ENCODE assay signal across 8 mouse cellular contexts in the genomic region with DNA sequence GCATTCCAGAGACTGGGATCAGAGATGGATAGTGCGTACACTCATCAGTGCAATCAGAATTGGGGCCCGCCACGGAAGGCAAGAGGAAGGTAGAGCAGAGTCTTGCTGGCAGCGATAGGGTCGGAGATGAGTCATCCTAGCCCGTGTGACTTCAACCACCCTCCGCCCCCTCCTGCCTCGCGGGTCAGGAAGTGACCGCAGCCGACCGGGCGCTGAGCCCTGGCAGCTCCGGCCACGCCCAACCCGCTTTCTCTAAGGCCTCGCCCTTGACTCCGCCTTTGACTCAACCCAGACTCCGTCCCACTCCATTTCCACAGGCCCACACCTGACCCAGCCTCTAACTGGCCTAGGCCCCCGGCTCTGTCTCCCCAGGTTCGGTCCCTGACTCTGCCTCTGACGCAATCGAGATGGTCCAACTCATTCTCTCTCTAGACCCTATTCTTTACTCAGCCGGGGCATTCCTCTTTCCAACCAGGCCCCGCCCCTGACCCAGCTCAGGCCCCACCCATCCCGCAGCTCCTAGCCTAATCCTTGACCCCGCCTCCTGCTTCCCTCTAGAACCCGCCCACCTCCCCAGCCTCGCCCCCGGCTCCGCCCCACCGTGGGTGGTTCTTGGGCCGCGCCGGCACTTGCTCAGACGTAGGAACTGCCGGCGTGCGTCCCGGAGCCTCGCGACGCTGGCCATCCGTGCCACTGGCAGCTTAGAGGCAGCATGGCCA. TPM values are rescaled to one million over a fixed set of nuclear protein-coding genes. Genes with fewer than 3 reads are reported as not detected.
DNase-seq lines count a peak whose midpoint lies in the region; ATAC-seq and TF ChIP-seq lines count a peak whose summit lies in the region.

A gene (plus strand): TSS at position 608 of the 719 bp plus-strand sequence.

- TF ChIP-seq CTCF in G1E (IDR thresholded peaks at IDR 0.05; ENCODE audit: low read depth, low read length), result no peak
- no peak for TF ChIP-seq CTCF in layer of hippocampus, adult 2 months (conservative IDR thresholded peaks at IDR 0.05)
- no peak for TF ChIP-seq CTCF in lung, embryonic 14.5 days (IDR thresholded peaks at IDR 0.05; ENCODE audit: low read depth)
- no peak for TF ChIP-seq CTCF in olfactory bulb, adult 2 months (IDR thresholded peaks at IDR 0.05; ENCODE audit: insufficient read depth, low read depth, low read length)
- TF ChIP-seq CTCF in thymus, adult 2 months (IDR thresholded peaks at IDR 0.05; ENCODE audit: borderline replicate concordance, control insufficient read depth, extremely low read depth, insufficient read depth, low read length, poor library complexity), result peak; percentile 35; the same call in 1 of the 2 replicates

- peak within 1 kb of the TSS; percentile 92 for H3K4me3 ChIP-seq in G1E (ENCODE audit: low read depth, low read length)
- peak within 1 kb of the TSS; percentile 68 for H3K4me3 ChIP-seq in forebrain, embryonic 16.5 days (replicated peaks; ENCODE audit: low read length)
- peak within 1 kb of the TSS; percentile 85 for H3K4me3 ChIP-seq in layer of hippocampus, adult 2 months
- H3K4me3 ChIP-seq in lung, embryonic 14.5 days (ENCODE audit: low read depth, low read length), result peak within 1 kb of the TSS; percentile 67
- H3K4me3 ChIP-seq in olfactory bulb, adult 2 months (ENCODE audit: insufficient read depth, low read depth, low read length), result peak within 1 kb of the TSS; percentile 77
- peak within 1 kb of the TSS; percentile 57 for H3K4me3 ChIP-seq in thymus, adult 2 months (ENCODE audit: control insufficient read depth, insufficient read depth, low read length)

- no peaks in the 10 kb centered on the region for H3K27me3 ChIP-seq in G1E (ENCODE audit: insufficient read depth, low read length)
- H3K27me3 ChIP-seq in forebrain, embryonic 16.5 days (replicated peaks; ENCODE audit: control insufficient read depth, insufficient read depth, low read length), result no peaks in the 10 kb centered on the region
- H3K27me3 ChIP-seq in lung, embryonic 14.5 days (ENCODE audit: insufficient read depth, low read length), result no peaks in the 10 kb centered on the region
- no peaks in the 10 kb centered on the region for H3K27me3 ChIP-seq in thymus, adult 2 months (ENCODE audit: control insufficient read depth, insufficient read depth, low read length)

- H3K9ac ChIP-seq in forebrain, embryonic 16.5 days (replicated peaks; ENCODE audit: low read depth, low read length), result peak within 1 kb of the TSS; percentile 70
- peak within 1 kb of the TSS; percentile 75 for H3K9ac ChIP-seq in lung, embryonic 14.5 days

- TF ChIP-seq POLR2A in olfactory bulb, adult 2 months (IDR thresholded peaks at IDR 0.05; ENCODE audit: insufficient read depth, low read depth, low read length), result peak; percentile 85
- peak; percentile 89 for TF ChIP-seq POLR2A in thymus, adult 2 months (IDR thresholded peaks at IDR 0.05; ENCODE audit: control insufficient read depth, extremely low read depth, insufficient read depth, low read length, poor library complexity)

- ATAC-seq in G1E (ENCODE audit: extremely low read depth, insufficient number of reproducible peaks, low FRiP score, poor library complexity, severe bottlenecking), result peak; percentile 86
- peak; percentile 96 for ATAC-seq in forebrain, embryonic 16.5 days
- peak; percentile 96 for ATAC-seq in lung, embryonic 14.5 days (ENCODE audit: insufficient read depth)

- peak within 1 kb of the TSS; percentile 86 for H3K4me2 ChIP-seq in forebrain, embryonic 16.5 days (ENCODE audit: low read length)
- H3K4me2 ChIP-seq in lung, embryonic 14.5 days, result peak within 1 kb of the TSS; percentile 100

- peak within 1 kb of the TSS; percentile 17 for H3K27ac ChIP-seq in forebrain, embryonic 16.5 days (ENCODE audit: low read length)
- H3K27ac ChIP-seq in layer of hippocampus, adult 2 months, result peak within 1 kb of the TSS; percentile 91
- peak within 1 kb of the TSS; percentile 70 for H3K27ac ChIP-seq in lung, embryonic 14.5 days (ENCODE audit: low read depth)
- 0 out of 2 replicates have a peak within 1 kb of the TSS, but pooled peaks have one; percentile 2 for H3K27ac ChIP-seq in olfactory bulb, adult 2 months (ENCODE audit: insufficient read depth, low read depth, low read length)
- H3K27ac ChIP-seq in thymus, adult 2 months (ENCODE audit: control insufficient read depth, insufficient read depth, low read length), result peak within 1 kb of the TSS; percentile 31; the same call in 1 of the 2 replicates

- peaks cover 53% of the 10 kb centered on the region for H3K4me1 ChIP-seq in G1E (ENCODE audit: insufficient read depth, low read depth, low read length)
- H3K4me1 ChIP-seq in forebrain, embryonic 16.5 days (replicated peaks; ENCODE audit: control insufficient read depth, insufficient read depth, low read length), result peaks cover 29% of the 10 kb centered on the region
- H3K4me1 ChIP-seq in lung, embryonic 14.5 days (ENCODE audit: insufficient read depth), result peaks cover 8% of the 10 kb centered on the region; the same call in 1 of the 2 replicates
- peaks cover 14% of the 10 kb centered on the region for H3K4me1 ChIP-seq in olfactory bulb, adult 2 months (ENCODE audit: control insufficient read depth, insufficient read depth, low read length)
- H3K4me1 ChIP-seq in thymus, adult 2 months (replicated peaks; ENCODE audit: control insufficient read depth, insufficient read depth, low read length), result peaks cover 17% of the 10 kb centered on the region

- no peaks in the 10 kb centered on the region for H3K9me3 ChIP-seq in G1E (replicated peaks)
- no peaks in the 10 kb centered on the region for H3K9me3 ChIP-seq in forebrain, embryonic 16.5 days (ENCODE audit: control insufficient read depth, low read length)
- no peaks in the 10 kb centered on the region for H3K9me3 ChIP-seq in lung, embryonic 14.5 days (ENCODE audit: low read depth, low read length)

- peak; percentile 85 for DNase-seq in G1E (ENCODE audit: low spot score)
- peak; percentile 96 to 99 for DNase-seq in cerebellum, adult 18-20 months
- peak; percentile 95 to 99 for DNase-seq in heart, postnatal 36 days
- DNase-seq in layer of hippocampus, adult 2 months (ENCODE audit: low spot score in 2 of 2), result peak; percentile 94 to 95
- DNase-seq in lung, embryonic 14.5 days, result peak; percentile 97
- DNase-seq in thymus, adult 2 months, result peak; percentile 95

- under 1% methylated on average over 44 of the region's 44 CpGs for WGBS in forebrain, embryonic 16.5 days
- under 1% methylated on average over 44 of the region's 44 CpGs for WGBS in lung, embryonic 14.5 days
- 2% methylated on average over 44 of the region's 44 CpGs for WGBS in olfactory bulb, adult 2 months
- under 1% methylated on average over 44 of the region's 44 CpGs for WGBS in thymus, adult 2 months

- intact Hi-C loops in heart, postnatal 36 days (cut with DNase I), result loop anchor here (2.0 kb wide), 2 partner anchors 36 to 72 kb away; no protein-coding TSS in a partner anchor

- peaks cover 10% of the 10 kb centered on the region for H3K36me3 ChIP-seq in G1E (replicated peaks)
- H3K36me3 ChIP-seq in forebrain, embryonic 16.5 days (ENCODE audit: control insufficient read depth, insufficient read depth), result no peaks in the 10 kb centered on the region
- no peaks in the 10 kb centered on the region for H3K36me3 ChIP-seq in lung, embryonic 14.5 days (ENCODE audit: insufficient read depth)
- H3K36me3 ChIP-seq in thymus, adult 2 months (ENCODE audit: control insufficient read depth, insufficient read depth, low read length), result no peaks in the 10 kb centered on the region

RNA-seq across cellular contexts. Expression of the gene that starts here (rescaled TPM):
- total RNA-seq in G1E (2014; fragmentation: Nextera tagmentation) (14.3 and 16.5 TPM in 2 replicates), G1E (2017) (6.6 and 7.1 TPM in 2 replicates)
- 7.6 and 13.0 TPM in 2 replicates for polyA plus RNA-seq in G1E (2012)
- 7.8 and 8.1 TPM in 2 replicates for polyA plus RNA-seq in forebrain, embryonic 16.5 days (2015; fragmentation: Nextera tagmentation; extraction: Ambion mirVana)
- total RNA-seq in heart, postnatal 36 days (2021), result 10 to 100 TPM; 30.8 to 38.3 TPM
- 100 to 1,000 TPM; 126 to 148 TPM for total RNA-seq in layer of hippocampus, adult 2 months (2021)
- polyA plus RNA-seq in lung, embryonic 14.5 days (2014; fragmentation: Nextera tagmentation; extraction: Ambion mirVana), result 1.5 and 1.9 TPM in 2 replicates
- not detected in 2 replicates for polyA plus RNA-seq in olfactory bulb, adult 2 months (2012; ENCODE audit: insufficient read depth, insufficient read length, low replicate concordance, missing spikeins)
- 6.7 and 7.5 TPM in 2 replicates for polyA plus RNA-seq in thymus, adult 2 months (2012; rRNA removed)

Comparison
In these comparisons a context has a peak if more than half of its experiments do, and no peak if none do; other contexts are left out.
1. Peak in every context shown above with its lines: DNase-seq, ATAC-seq, H3K4me3 ChIP-seq and H3K27ac ChIP-seq.
2. H3K27ac ChIP-seq: peak in every context shown above with its lines; median percentile 91 in layer of hippocampus, adult 2 months; 70 in lung, embryonic 14.5 days; 31 in thymus, adult 2 months; 17 in forebrain, embryonic 16.5 days; 2 in olfactory bulb, adult 2 months.